Mouse (Mus musculus) lung, postnatal 36 days (tissue): ENCODE measurements around the gene Inhbb.

Experiments used
- DNase-seq: peaks from one replicate; pipeline ENCODE4 v3.0.0; 2022; ENCODE audit warnings: mixed read lengths

The Inhbb gene

DNA sequence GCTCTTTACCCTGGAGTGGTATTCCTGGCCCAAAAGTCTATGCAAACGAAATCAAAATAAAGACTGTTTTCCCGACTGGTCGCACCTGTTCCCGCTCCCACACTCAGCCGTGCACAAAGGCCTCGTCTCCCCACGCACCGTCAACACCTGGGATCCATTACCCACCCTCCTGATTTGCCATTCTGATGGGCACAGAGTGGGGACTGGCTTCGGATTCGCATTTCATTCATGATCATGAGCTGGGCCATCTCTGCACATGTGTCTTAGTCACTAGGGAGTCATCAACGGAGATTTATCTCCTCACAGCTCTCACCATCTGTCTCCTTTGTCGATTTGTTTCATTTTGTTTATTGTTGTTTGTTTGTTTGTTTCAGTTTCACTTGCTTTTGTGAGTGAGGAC is 54.5 kb downstream of the Inhbb start:
- DNase-seq: no peak

DNA sequence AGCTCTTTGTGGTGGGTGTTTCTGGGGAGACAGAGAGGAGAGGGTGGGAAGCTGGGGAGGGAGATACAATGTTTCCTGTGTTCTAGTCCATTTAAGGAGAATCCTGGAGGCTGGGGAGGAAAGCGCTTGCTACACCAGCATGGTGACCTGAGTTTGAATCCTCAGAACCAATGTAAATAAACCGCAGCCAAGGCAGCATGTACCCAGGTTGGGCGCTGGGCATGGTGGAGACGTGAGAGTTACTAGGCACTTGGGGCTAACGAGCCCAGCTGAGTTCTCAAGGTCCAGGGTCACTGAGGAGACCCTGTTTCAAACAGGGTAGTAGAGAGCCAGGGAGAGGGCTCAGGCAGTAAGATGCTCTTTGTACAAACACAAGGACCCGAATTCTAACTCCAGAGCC is 55.7 kb downstream of the Inhbb start:
- DNase-seq: no peak
